Mouse (Mus musculus): ENCODE measurements around the gene Lysmd1.

The Lysmd1 gene

DNA sequence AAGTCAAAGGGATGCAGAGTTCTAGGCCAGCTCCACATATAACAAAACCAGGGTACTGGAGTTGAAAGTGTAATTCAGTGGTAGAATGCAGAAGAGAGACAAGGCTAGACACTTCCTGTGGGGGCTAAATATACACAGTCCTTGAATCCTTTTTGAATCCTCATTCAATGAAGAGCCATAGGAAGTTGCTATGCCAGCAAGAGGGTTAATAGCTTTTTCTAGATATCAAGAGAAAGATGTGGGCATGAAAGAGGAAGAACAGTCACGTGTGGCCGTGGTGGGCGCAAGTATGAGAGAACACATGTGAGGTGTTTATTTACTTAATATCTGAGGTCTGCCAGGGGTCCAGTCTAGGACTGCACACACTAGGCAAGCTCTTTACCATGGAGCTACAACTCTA lies 2.4 kb downstream of the Lysmd1 start:
- no peak for DNase-seq (ENCODE audit: low spot score)

DNA sequence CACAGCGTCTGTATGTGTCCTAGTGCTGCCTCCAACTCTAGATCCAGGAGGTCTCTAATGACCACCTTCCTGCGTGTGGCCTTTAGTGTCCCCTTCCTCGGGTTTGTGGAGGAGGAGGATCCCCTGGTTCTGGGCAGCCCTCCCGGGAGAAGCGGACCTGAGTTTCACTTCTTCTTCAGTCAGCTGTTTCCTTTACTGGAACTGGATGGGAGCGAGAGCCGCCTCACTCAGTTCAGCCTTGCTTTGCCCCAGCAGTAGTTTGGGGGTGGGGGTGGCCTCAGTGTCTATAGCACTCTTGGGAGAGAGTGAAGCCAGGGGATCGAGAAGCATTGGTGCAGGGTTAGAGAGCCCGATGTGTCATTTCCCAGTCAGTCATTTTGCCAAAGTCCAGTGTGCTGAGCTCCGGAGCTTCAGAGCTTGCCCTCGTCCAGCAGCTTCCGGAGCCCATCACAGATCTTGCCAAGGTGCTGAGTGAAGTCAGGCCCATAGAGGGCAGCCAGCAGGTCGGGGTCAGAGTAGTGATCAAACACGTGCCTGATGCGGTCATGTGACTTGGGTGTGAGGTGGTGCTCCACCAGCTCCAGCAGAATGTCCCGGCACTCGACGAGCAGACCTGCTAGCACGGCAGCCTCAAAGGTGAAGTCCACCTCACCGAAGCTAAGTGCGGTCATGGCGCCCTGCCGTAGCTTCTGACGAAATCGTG lies 5.8 kb downstream of the Lysmd1 start:
- DNase-seq (ENCODE audit: low spot score) = peak; percentile 43

- DNase-seq (ENCODE audit: low spot score) = no peak
These were observed 6.4 kb downstream of the Lysmd1 start for GRCm38 (mm10) chr3:95140289-95140595.

- DNase-seq (ENCODE audit: low spot score) = no peak
These were observed 6.9 kb downstream of the Lysmd1 start for GRCm38 (mm10) chr3:95140795-95141194.

- no peak for DNase-seq (ENCODE audit: low spot score)
These were observed 7.6 kb downstream of the Lysmd1 start for GRCm38 (mm10) chr3:95141474-95141873.

DNA sequence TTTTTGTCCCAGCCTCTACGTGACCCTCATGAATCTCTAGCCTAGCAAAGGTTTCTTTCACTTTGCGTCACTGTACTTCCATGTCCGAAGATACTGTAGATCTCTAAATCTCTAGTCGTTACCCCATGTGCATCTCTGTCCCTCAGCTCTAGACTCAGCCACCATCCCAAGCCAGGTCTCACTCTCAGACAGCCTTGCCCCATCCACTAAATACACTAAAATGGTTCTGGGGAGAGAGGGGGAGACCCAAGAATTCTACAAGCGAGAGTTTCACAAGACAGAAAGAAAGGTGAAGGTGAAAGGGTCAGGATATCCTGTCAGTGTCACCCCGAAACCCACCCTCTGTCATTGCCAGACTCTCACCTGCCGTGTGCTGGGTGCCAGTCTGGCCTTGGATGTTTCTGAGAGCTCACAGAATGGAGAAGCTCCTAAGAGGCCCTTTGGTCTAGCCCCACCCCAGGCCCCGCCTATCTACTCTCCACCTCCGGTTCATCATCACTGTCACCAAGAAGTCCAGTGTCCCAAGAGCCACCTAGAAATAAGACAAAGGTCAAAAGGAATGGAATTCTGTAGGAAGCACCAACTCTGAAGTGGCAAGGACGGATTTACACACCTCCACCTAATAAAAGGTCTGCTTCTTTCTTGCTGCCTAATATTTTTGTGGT lies 8.2 kb downstream of the Lysmd1 start, which contains the start of gene Tnfaip8l2:
Gene Tnfaip8l2, minus strand, starts transcription at position 409 of the 665 bp plus-strand sequence.
- DNase-seq (ENCODE audit: low spot score) = no peak

GRCm38 (mm10) chr3:95142617-95143011 lies 8.7 kb downstream of the Lysmd1 start:
- peak; percentile 92 for DNase-seq (ENCODE audit: low spot score)

- DNase-seq (ENCODE audit: low spot score) = no peak
These were observed 14.0 kb downstream of the Lysmd1 start for GRCm38 (mm10) chr3:95147924-95148323.

- DNase-seq (ENCODE audit: low spot score) = peak; percentile 66
These were observed 20.0 kb downstream of the Lysmd1 start for GRCm38 (mm10) chr3:95153874-95154273.

GRCm38 (mm10) chr3:95159511-95159986 lies 25.7 kb downstream of the Lysmd1 start:
- no peak for DNase-seq (ENCODE audit: low spot score)

- peak; percentile 94 for DNase-seq (ENCODE audit: low spot score)
These were observed 26.4 kb downstream of the Lysmd1 start, which contains the start of gene Sema6c for GRCm38 (mm10) chr3:95159987-95160963. Gene Sema6c, plus strand, starts transcription at chr3:95160457.

DNA sequence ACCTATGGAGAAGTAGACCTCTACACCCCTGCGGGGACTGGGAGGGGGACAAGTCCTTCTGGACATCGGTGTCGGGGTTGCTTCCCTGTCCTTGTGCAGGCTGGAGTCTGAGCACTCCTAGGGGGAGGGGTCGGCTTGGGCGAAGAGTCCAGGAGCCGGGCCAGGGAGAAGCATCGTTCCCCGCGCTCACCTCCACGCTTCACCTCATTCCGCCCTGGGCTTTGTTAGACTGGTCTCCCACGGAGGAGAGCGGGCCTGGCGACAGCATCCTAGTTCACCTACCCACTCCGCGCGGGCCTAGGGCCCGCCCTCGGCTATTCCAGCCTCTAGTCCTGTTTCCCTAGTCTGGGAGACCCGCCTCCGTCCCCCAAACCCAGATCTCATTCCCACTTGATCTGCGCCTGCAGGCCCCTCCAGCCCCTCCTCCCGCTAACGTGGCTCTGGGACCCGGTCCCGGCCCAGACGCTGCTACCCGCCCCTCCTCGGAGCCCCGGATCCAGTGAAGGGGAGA lies 27.2 kb downstream of the Lysmd1 start:
- DNase-seq (ENCODE audit: low spot score) = peak; percentile 70

DNA sequence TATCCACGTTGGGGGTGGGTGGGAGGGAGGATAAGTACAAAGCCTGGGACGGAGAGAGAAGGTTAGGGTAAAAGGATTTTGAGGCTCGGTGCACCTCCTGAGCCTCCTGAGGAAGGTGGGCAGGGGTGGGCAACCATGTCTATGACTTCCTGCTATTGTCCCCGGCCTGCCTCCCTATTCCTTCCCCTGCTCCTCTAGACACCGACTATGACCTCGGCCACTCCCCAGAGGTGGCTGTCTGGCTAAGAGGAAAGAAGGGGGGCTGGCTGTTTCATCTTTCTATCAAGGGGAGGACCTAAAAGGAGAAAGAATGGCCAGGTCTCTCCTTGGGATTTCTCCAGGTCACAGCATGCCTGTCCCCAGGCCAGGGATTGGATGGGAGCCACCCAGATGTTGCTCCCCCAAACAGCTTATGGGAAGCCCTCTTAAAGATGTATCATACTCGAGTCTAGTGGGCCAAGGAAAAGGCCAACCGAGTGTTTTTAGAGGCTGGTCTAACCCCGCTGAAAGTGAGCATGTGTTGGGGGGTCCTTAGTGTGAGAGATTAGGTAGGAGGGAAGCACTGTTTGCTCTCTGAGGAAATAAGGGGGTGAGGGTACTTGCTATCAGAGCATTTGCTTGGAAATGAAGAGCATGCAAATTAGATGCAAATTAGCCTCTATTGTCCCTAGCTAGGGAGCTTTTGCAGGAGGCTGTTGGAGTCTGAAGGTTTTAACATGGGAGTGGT lies 27.9 kb downstream of the Lysmd1 start:
- DNase-seq (ENCODE audit: low spot score) = peak; percentile 44

- no peak for DNase-seq (ENCODE audit: low spot score)
These were observed 28.4 kb downstream of the Lysmd1 start for GRCm38 (mm10) chr3:95162345-95162628.

GRCm38 (mm10) chr3:95163419-95164255 lies 29.7 kb downstream of the Lysmd1 start:
- DNase-seq (ENCODE audit: low spot score) = no peak

- DNase-seq (ENCODE audit: low spot score) = no peak
These were observed 30.3 kb downstream of the Lysmd1 start for GRCm38 (mm10) chr3:95164256-95164550.

GRCm38 (mm10) chr3:95164840-95165239 lies 31.0 kb downstream of the Lysmd1 start:
- no peak for DNase-seq (ENCODE audit: low spot score)

- no peak for DNase-seq (ENCODE audit: low spot score)
These were observed 36.1 kb downstream of the Lysmd1 start for GRCm38 (mm10) chr3:95169996-95170395.

- no peak for DNase-seq (ENCODE audit: low spot score)
These were observed 37.2 kb downstream of the Lysmd1 start for GRCm38 (mm10) chr3:95171105-95171504.

- DNase-seq (ENCODE audit: low spot score) = peak; percentile 68
These were observed 38.8 kb downstream of the Lysmd1 start for GRCm38 (mm10) chr3:95172526-95173255.
